Mouse (Mus musculus) c-Kit-positive CD71-positive TER-119-negative erythroid progenitor cells, embryonic 14.5 days (primary cell): ENCODE data around the gene Pclo.
"Not testable (repeated sequence)": the region's sequence is repeated elsewhere in the genome, so short reads cannot be mapped to it uniquely, and the experiment has no call there.

ENCODE experiments used
- DNase-seq: peaks from one replicate; pipeline ENCODE4 v3.0.0-alpha.2; 2013; ENCODE audit warnings: low read depth

The Pclo gene

GRCm38 (mm10) chr5:14514631-14515523, at the start of gene Pclo:
Gene Pclo, plus strand, starts transcription at chr5:14514918.
- DNase-seq: peak; percentile 14

GRCm38 (mm10) chr5:14494431-14494830, 20.3 kb upstream of the Pclo start:
- not testable (repeated sequence) for DNase-seq

GRCm38 (mm10) chr5:14508522-14508921, 6.2 kb upstream of the Pclo start:
- DNase-seq: no peak

- no peak for DNase-seq
These were observed 5.1 kb upstream of the Pclo start for GRCm38 (mm10) chr5:14509621-14510020.

GRCm38 (mm10) chr5:14518131-14518832, 3.6 kb downstream of the Pclo start:
- no peak for DNase-seq

DNA sequence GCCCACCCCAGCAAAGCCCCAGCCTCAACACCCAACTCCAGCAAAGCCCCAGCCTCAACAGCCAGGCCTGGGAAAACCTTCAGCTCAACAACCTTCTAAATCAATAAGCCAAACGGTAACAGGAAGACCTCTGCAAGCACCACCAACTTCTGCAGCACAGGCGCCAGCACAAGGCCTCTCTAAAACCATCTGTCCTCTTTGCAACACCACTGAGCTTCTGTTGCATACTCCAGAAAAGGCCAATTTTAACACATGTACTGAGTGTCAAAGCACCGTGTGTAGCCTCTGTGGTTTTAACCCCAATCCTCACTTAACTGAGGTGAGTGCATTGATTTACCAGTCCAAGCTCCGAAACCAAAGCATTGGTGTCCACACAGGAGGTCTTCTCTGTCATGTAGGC, 7.3 kb downstream of the Pclo start:
- no peak for DNase-seq

DNA sequence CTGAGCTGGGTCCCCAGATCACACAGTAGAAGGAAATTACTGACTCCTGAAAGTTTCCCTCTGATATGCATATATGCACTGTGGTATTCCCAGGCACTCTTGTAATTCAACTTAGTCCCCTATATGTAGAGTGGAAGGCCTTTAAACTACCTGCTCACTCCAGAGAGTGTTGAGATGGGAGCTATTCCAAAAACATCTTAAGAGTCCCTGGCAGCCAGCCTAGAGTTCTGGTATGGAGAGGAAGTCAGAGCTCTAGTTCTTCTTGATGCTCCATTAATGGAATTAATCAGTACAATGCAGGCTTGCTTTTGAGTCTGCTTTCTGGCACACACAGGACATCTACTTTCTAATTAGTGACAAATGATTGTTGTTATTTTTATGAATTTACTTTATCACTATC, 11.3 kb downstream of the Pclo start:
- no peak for DNase-seq

GRCm38 (mm10) chr5:14527796-14528195, 13.1 kb downstream of the Pclo start:
- no peak for DNase-seq

DNA sequence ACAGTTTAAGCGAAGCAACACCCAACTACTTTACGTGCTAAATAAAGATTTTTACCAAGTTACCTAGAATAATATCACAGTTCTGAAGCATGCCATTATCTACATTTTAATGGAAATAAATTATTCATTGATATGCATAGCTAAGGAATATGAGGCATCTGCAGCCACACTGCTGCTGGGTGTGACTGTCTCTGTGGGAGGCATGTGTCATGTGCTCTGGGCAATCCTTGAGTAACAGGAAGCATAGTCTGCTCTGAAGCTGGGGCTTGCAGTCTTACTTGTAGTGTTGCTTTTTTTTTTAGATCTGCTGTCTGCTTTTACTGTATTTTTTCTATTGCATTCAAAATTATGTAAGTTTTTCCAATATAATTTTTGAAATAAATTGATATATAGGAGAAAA, 17.2 kb downstream of the Pclo start:
- no peak for DNase-seq

GRCm38 (mm10) chr5:14539346-14539745, 24.6 kb downstream of the Pclo start:
- DNase-seq: no peak

GRCm38 (mm10) chr5:14539961-14540627, 25.4 kb downstream of the Pclo start:
- no peak for DNase-seq

- DNase-seq: no peak
These were observed 60.9 kb downstream of the Pclo start for GRCm38 (mm10) chr5:14575626-14576025.

DNA sequence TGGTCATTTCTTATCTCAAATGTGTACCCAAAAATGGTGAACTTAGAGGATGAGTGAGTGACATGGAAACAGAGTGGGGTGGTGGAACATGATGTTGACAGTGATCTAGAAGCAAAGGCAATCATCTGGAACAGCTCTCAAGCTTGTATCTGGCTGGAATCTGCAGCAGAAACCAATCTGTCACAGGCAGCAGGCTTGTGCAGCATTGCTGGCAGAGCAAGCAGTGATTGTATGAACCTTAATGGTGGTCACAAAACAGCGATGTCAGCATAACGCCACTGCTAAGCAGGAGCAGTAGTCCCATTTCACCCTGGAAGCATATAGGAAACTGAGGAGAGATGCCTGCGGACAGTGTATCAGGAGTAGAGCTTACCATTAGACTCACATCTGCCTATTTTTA, 76.8 kb downstream of the Pclo start:
- DNase-seq: no peak

DNA sequence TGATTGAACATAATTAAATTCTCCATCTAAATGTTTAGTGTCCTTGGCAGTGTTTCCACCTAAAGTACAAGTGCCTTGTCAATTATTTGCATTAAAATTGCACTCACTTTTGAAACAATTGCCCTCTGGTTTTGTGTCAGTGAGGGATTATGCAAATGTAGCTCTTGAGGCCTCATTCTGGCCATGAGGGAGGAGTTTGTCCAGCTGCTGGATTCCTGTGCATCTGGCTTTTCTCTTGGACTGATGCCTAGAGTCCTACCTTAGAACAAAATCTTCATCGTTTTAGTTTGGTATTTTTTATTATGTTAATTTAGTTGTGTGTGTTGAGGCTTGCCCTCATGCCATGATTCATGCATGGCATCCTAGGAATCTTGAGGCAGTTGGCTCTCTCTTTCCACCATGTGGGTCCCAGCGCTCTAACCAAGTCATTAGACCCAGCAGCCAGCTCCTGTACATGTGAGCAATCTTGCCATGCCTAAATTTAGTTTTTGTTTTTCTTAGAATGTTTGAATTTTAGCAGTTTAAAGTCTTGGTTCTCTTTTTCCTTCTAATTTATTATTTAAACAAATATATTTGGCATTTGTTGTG, 80.8 kb downstream of the Pclo start:
- DNase-seq: no peak

DNA sequence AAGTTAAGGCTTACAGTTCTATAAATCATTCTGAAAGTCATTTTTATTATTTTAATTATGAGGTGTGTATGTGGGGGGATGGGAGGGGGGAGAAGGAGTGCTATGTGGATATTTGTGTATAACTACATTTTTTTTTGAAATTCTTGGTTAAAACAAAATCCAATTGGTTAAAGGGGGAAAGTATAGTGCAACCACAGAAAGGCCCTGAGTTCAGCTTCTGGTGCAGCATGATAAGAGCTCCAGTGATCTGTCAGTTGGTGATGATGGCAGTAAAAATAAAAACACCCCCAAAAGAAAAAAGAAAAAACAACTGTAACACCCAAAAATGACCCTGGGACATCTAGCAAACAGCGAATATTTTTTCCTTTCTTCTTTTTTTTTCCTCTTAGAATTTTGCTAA, 93.6 kb downstream of the Pclo start:
- DNase-seq: no peak

DNA sequence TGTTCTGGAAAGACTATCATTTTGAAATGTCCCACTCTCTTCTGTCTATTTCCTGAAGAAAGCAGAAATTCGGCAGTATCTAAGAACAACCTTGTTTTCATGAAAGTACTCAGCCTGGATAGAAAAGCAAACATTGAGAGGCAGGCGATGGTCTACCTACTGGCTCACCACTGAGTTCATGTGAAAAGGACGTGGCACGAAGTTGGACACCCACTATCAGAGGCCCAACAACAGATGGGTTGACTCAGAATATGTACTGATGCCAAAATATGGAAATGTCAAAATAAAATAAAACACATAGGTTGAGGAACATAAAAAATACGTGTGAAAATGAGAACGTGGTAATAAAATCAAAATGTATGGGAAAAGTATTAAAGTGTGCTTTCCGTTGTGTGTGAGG, 106.4 kb downstream of the Pclo start:
- DNase-seq: no peak

DNA sequence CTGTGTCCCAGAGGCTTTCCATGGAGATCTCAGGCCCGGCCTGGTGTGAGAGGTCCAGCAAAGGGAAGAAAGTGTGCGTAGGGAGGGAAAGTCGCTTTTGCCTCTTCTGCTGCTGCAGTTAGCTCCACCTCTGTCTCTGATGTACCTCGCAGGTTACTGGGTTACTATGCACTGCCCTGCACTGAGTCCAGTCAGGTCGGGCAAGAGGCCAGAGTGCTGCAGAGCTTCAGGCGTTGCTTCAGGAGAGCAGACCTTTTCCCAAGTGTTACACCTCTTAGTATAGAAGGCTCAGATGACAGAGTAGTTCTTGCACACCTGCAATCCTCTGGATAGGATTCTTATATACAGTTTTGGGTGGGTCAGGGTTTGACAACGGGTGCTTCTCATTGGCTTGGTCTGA, 108.6 kb downstream of the Pclo start:
- no peak for DNase-seq

DNA sequence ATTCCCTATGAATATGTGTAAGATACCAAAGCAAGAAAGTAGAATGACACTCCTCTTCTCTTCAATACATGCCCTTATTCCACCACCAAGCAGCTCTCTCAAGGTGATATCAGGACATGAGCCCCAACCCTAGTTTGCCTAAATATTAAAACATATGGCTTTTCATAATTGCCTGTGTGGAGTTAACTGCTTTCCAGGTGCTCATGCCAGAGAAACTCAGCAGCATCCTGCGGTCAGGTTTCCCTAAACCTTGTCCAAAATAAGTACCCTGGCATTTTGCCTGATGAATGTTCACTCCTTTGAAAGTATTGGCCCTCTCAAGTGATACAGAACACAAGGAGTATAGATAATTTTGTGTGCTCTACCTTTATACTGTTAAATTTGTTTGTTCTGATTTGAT, 126.5 kb downstream of the Pclo start:
- no peak for DNase-seq

DNA sequence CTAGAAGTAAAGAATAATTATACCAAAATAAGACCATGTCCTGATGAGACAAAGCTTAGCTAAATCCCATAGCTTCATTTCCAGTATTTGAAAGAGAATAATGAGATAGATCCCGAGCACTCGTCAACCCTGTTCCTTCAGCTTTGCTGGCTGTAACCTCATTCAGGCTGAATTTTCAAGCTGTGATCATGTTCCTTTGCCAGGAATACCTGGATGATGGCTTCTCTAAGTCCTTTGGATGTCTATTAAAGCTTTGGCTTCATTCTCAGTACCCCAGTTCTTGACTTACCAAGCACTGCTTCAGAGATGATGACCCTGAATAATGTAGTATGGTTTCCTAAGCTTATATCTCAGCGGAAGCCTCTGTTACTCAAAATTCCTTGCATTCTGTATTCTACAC, 131.1 kb downstream of the Pclo start:
- no peak for DNase-seq

- DNase-seq: no peak
These were observed 145.9 kb downstream of the Pclo start for GRCm38 (mm10) chr5:14660637-14661036.

GRCm38 (mm10) chr5:14662180-14662579, 147.5 kb downstream of the Pclo start:
- DNase-seq: no peak

- DNase-seq: no peak
These were observed 147.9 kb downstream of the Pclo start for GRCm38 (mm10) chr5:14662603-14663002.

GRCm38 (mm10) chr5:14680419-14680818, 165.7 kb downstream of the Pclo start:
- no peak for DNase-seq
